8 mouse cellular contexts compared by ENCODE assay signal in genomic region chr10:128302785-128303125, GRCm38 (mm10). TPM values are rescaled to one million over a fixed set of nuclear protein-coding genes. Genes with fewer than 3 reads are reported as not detected.
DNase-seq lines count a peak whose midpoint lies in the region; ATAC-seq and TF ChIP-seq lines count a peak whose summit lies in the region.

No protein-coding gene starts in this region.

- peak overlapping the region; percentile 81 for H3K4me2 ChIP-seq in midbrain, embryonic 15.5 days

- H3K9me3 ChIP-seq in midbrain, embryonic 15.5 days: no peaks in the 10 kb centered on the region

- TF ChIP-seq POLR2A in kidney, adult 2 months (IDR thresholded peaks at IDR 0.05; ENCODE audit: low read depth, low read length): no peak
- TF ChIP-seq POLR2A in cortical plate, adult 2 months (IDR thresholded peaks at IDR 0.05; ENCODE audit: extremely low read depth, insufficient read depth, low read length): no peak

- ATAC-seq in inflammation-experienced regulatory T-cells, adult 6 months: peak; percentile 2
- ATAC-seq in midbrain, embryonic 15.5 days (replicated peaks): peak; percentile 48

- no peak for DNase-seq in kidney, adult 2 months
- no peak for DNase-seq in kidney, adult 9 months
- no peak for DNase-seq in frontal cortex, postnatal 14 days (ENCODE audit: low spot score in 2 of 2)
- DNase-seq in cerebellum, adult 9-11 months: no peak
- no peak for DNase-seq in B cell, adult 2 months

- TF ChIP-seq CTCF in kidney, adult 2 months (conservative IDR thresholded peaks at IDR 0.05; ENCODE audit: insufficient read depth, insufficient read length, low read depth, low read length): no peak
- no peak for TF ChIP-seq CTCF in cortical plate, adult 2 months (IDR thresholded peaks at IDR 0.05; ENCODE audit: extremely low read depth, insufficient read depth, low read length)

- H3K27me3 ChIP-seq in kidney, adult 2 months (replicated peaks; ENCODE audit: control insufficient read depth, insufficient read depth, low read length): no peaks in the 10 kb centered on the region
- no peaks in the 10 kb centered on the region for H3K27me3 ChIP-seq in midbrain, embryonic 15.5 days (replicated peaks)

- no peaks in the 10 kb centered on the region for H3K36me3 ChIP-seq in kidney, adult 2 months (ENCODE audit: control insufficient read depth, insufficient read depth, low read length)
- H3K36me3 ChIP-seq in midbrain, embryonic 15.5 days (replicated peaks): no peaks in the 10 kb centered on the region

- peak overlapping the region; percentile 82 for H3K4me3 ChIP-seq in kidney, adult 2 months (ENCODE audit: insufficient read depth, low read depth, low read length)
- peak overlapping the region; percentile 45 for H3K4me3 ChIP-seq in cortical plate, adult 2 months (ENCODE audit: insufficient read depth, low read length)
- H3K4me3 ChIP-seq in midbrain, embryonic 15.5 days: peak overlapping the region; percentile 56

- H3K4me1 ChIP-seq in kidney, adult 2 months (ENCODE audit: control insufficient read depth, insufficient read depth, low read length): peaks cover 8% of the 10 kb centered on the region; the same call in 1 of the 2 replicates
- H3K4me1 ChIP-seq in cortical plate, adult 2 months (ENCODE audit: control insufficient read depth, insufficient read depth, low read length): peaks cover 7% of the 10 kb centered on the region
- peaks cover 20% of the 10 kb centered on the region for H3K4me1 ChIP-seq in midbrain, embryonic 15.5 days

- 0% methylated on average over 9 of the region's 9 CpGs for WGBS in kidney, adult 2 months
- under 1% methylated on average over 9 of the region's 9 CpGs for WGBS in midbrain, embryonic 15.5 days

- peak overlapping the region; percentile 96 for H3K27ac ChIP-seq in kidney, adult 2 months (ENCODE audit: insufficient read depth, low read depth, low read length)
- peak overlapping the region; percentile 68 for H3K27ac ChIP-seq in cortical plate, adult 2 months (ENCODE audit: insufficient read depth, low read length)
- peak overlapping the region; percentile 97 for H3K27ac ChIP-seq in midbrain, embryonic 15.5 days

- peak overlapping the region; percentile 67 for H3K9ac ChIP-seq in midbrain, embryonic 15.5 days

RNA-seq across cellular contexts. Expression of gene Pan2, which starts 0.4 kb away (rescaled TPM):
- polyA plus RNA-seq in kidney, adult 2 months (2012; rRNA removed): 18.1 and 21.1 TPM in 2 replicates
- 22.8 and 24.6 TPM in 2 replicates for polyA plus RNA-seq in cortical plate, adult 2 months (2012; rRNA removed)
- polyA plus RNA-seq in inflammation-experienced regulatory T-cells, adult 6 months (2017; shearing (Covaris generic)): 10 to 100 TPM; 17.4 to 36.9 (median 27.5) TPM
- polyA plus RNA-seq in midbrain, embryonic 15.5 days (2015; fragmentation: Nextera tagmentation; extraction: Ambion mirVana): 21.9 and 24.0 TPM in 2 replicates

RNA-seq across cellular contexts. Expression of gene Il23a, which starts 4.2 kb away (rescaled TPM):
- polyA plus RNA-seq in kidney, adult 2 months (2012; rRNA removed): 0.05 and 0.10 TPM in 2 replicates
- polyA plus RNA-seq in cortical plate, adult 2 months (2012; rRNA removed): 0.54 and 0.55 TPM in 2 replicates
- polyA plus RNA-seq in inflammation-experienced regulatory T-cells, adult 6 months (2017; shearing (Covaris generic)): not detected
- not detected in 2 replicates for polyA plus RNA-seq in midbrain, embryonic 15.5 days (2015; fragmentation: Nextera tagmentation; extraction: Ambion mirVana)

RNA-seq across cellular contexts. Expression of gene Cnpy2, which starts 19.5 kb away (rescaled TPM):
- 90.8 and 118 TPM in 2 replicates for polyA plus RNA-seq in kidney, adult 2 months (2012; rRNA removed)
- 63.7 and 65.8 TPM in 2 replicates for polyA plus RNA-seq in cortical plate, adult 2 months (2012; rRNA removed)
- 100 to 1,000 TPM; 101 to 106 (median 102) TPM for polyA plus RNA-seq in inflammation-experienced regulatory T-cells, adult 6 months (2017; shearing (Covaris generic))
- 194 and 204 TPM in 2 replicates for polyA plus RNA-seq in midbrain, embryonic 15.5 days (2015; fragmentation: Nextera tagmentation; extraction: Ambion mirVana)

RNA-seq across cellular contexts. Expression of gene Stat2, which starts 32.4 kb away (rescaled TPM):
- 18.6 TPM in 2 replicates for polyA plus RNA-seq in kidney, adult 2 months (2012; rRNA removed)
- polyA plus RNA-seq in cortical plate, adult 2 months (2012; rRNA removed): 33.5 and 34.2 TPM in 2 replicates
- polyA plus RNA-seq in inflammation-experienced regulatory T-cells, adult 6 months (2017; shearing (Covaris generic)): 10 to 100 TPM; 46.5 to 69.6 (median 52.5) TPM
- polyA plus RNA-seq in midbrain, embryonic 15.5 days (2015; fragmentation: Nextera tagmentation; extraction: Ambion mirVana): 21.4 and 23.5 TPM in 2 replicates

RNA-seq across cellular contexts. Expression of gene Apof, which starts 34.3 kb away (rescaled TPM):
- polyA plus RNA-seq in kidney, adult 2 months (2012; rRNA removed): 0.08 and 0.30 TPM in 2 replicates
- polyA plus RNA-seq in cortical plate, adult 2 months (2012; rRNA removed): 0.23 and 0.29 TPM in 2 replicates
- polyA plus RNA-seq in inflammation-experienced regulatory T-cells, adult 6 months (2017; shearing (Covaris generic)): not detected
- polyA plus RNA-seq in midbrain, embryonic 15.5 days (2015; fragmentation: Nextera tagmentation; extraction: Ambion mirVana): 0.18 TPM in 1 of 2 replicates, not detected in the other
